Comparison of ENCODE assay signal across 8 mouse cellular contexts in genomic region chr7:81788536-81788935, GRCm38 (mm10). TPM values are rescaled to one million over a fixed set of nuclear protein-coding genes. Genes with fewer than 3 reads are reported as not detected.
DNase-seq lines count a peak whose midpoint lies in the region; ATAC-seq and TF ChIP-seq lines count a peak whose summit lies in the region.

No protein-coding gene starts in this region.

- no peak for TF ChIP-seq CTCF in spleen, adult 2 months (IDR thresholded peaks at IDR 0.05; ENCODE audit: extremely low read depth, insufficient read depth, insufficient read length, insufficient replicate concordance)
- TF ChIP-seq CTCF in intestine, postnatal 0 days (IDR thresholded peaks at IDR 0.05; ENCODE audit: low read depth), result no peak

- H3K4me1 ChIP-seq in spleen, adult 2 months (ENCODE audit: control insufficient read depth, insufficient read depth, insufficient read length), result no peaks in the 10 kb centered on the region; the same call in 1 of the 2 replicates
- H3K4me1 ChIP-seq in erythroblast, embryonic 14.5 days (ENCODE audit: control insufficient read depth), result peaks cover 21% of the 10 kb centered on the region
- no peaks in the 10 kb centered on the region; the same call in 1 of the 2 replicates for H3K4me1 ChIP-seq in intestine, postnatal 0 days (replicated peaks; ENCODE audit: control insufficient read depth, insufficient read depth, low read length)

- H3K4me2 ChIP-seq in intestine, postnatal 0 days (replicated peaks; ENCODE audit: low read depth), result peak overlapping the region; percentile 90

- peak overlapping the region; percentile 97 for H3K27ac ChIP-seq in spleen, adult 2 months (ENCODE audit: insufficient read depth, low read length)
- H3K27ac ChIP-seq in intestine, postnatal 0 days (ENCODE audit: low read depth, low read length), result peak overlapping the region; percentile 95

- peak overlapping the region; percentile 84 for H3K4me3 ChIP-seq in spleen, adult 2 months (ENCODE audit: extremely low read depth, insufficient read depth, insufficient read length)
- H3K4me3 ChIP-seq in erythroblast, embryonic 14.5 days (replicated peaks), result peak overlapping the region; percentile 90
- H3K4me3 ChIP-seq in intestine, postnatal 0 days (ENCODE audit: low read depth, low read length), result peak overlapping the region; percentile 59

- peak; percentile 37 for DNase-seq in CD4-positive, CD25-positive, alpha-beta regulatory T cell, adult 2 months (ENCODE audit: low read depth, low spot score)
- DNase-seq in spleen, adult 2 months (ENCODE audit: low read depth in 1 of 2, low spot score in 2 of 2), result no peak
- no peak for DNase-seq in spleen, postnatal 36 days (ENCODE audit: low spot score in 2 of 2)
- DNase-seq in T-cell, adult 2 months (ENCODE audit: low spot score), result no peak

- no peak for ATAC-seq in CD4-positive, CD25-positive, alpha-beta regulatory T cell, adult 4 months
- ATAC-seq in intestine, postnatal 0 days, result no peak
- ATAC-seq in megakaryocyte-erythroid progenitor cell, adult 5-6 weeks (replicated peaks; ENCODE audit: low FRiP score, low TSS enrichment, poor library complexity, severe bottlenecking), result peak; percentile 39

- 4% methylated on average over 5 of the region's 5 CpGs for WGBS in spleen, adult 2 months
- 1% methylated on average over 5 of the region's 5 CpGs for WGBS in intestine, postnatal 0 days

- TF ChIP-seq POLR2A in spleen, adult 2 months (IDR thresholded peaks at IDR 0.05; ENCODE audit: low read depth, low read length), result no peak

- H3K9me3 ChIP-seq in erythroblast, embryonic 14.5 days (ENCODE audit: control insufficient read depth, low read length), result no peaks in the 10 kb centered on the region
- no peaks in the 10 kb centered on the region for H3K9me3 ChIP-seq in intestine, postnatal 0 days (ENCODE audit: control insufficient read depth)

- peak overlapping the region; percentile 57 for H3K9ac ChIP-seq in intestine, postnatal 0 days (ENCODE audit: low read depth, low read length)

- H3K36me3 ChIP-seq in spleen, adult 2 months (ENCODE audit: control insufficient read depth, insufficient read depth, low read length), result peaks cover 2% of the 10 kb centered on the region
- H3K36me3 ChIP-seq in erythroblast, embryonic 14.5 days (ENCODE audit: control insufficient read depth), result peaks cover 28% of the 10 kb centered on the region
- peaks cover 9% of the 10 kb centered on the region for H3K36me3 ChIP-seq in intestine, postnatal 0 days (ENCODE audit: control insufficient read depth, insufficient read depth)

- H3K27me3 ChIP-seq in spleen, adult 2 months (ENCODE audit: control insufficient read depth, insufficient read depth, low read length), result no peaks in the 10 kb centered on the region
- H3K27me3 ChIP-seq in erythroblast, embryonic 14.5 days (ENCODE audit: control insufficient read depth), result no peaks in the 10 kb centered on the region
- H3K27me3 ChIP-seq in intestine, postnatal 0 days (replicated peaks; ENCODE audit: control insufficient read depth, insufficient read depth, low read length), result no peaks in the 10 kb centered on the region

RNA-seq across cellular contexts. Expression of gene 3110040N11Rik, which starts 0.7 kb away (rescaled TPM):
- 10 to 100 TPM; 63.4 to 65.7 TPM for polyA plus RNA-seq in CD4-positive, CD25-positive, alpha-beta regulatory T cell, adult 4 months (2017; shearing (Covaris generic))
- polyA plus RNA-seq in spleen, adult 2 months (2012; rRNA removed), result 14.0 and 16.9 TPM in 2 replicates
- polyA plus RNA-seq in erythroblast, embryonic 14.5 days (2012), result 0.50 and 1.6 TPM in 2 replicates
- polyA plus RNA-seq in intestine, postnatal 0 days (2015; fragmentation: Nextera tagmentation; extraction: Ambion mirVana), result 48.9 and 49.8 TPM in 2 replicates
- total RNA-seq in megakaryocyte-erythroid progenitor cell, adult 5-6 weeks (2014; fragmentation: Nextera tagmentation), result 45.5 and 46.0 TPM in 2 replicates
- total RNA-seq in megakaryocyte-erythroid progenitor cell, adult 5-6 weeks (2017), result 67.5 and 133 TPM in 2 replicates

RNA-seq across cellular contexts. Expression of gene Ramac, which starts 25.8 kb away (rescaled TPM):
- polyA plus RNA-seq in CD4-positive, CD25-positive, alpha-beta regulatory T cell, adult 4 months (2017; shearing (Covaris generic)), result 100 to 1,000 TPM; 154 to 162 TPM
- polyA plus RNA-seq in spleen, adult 2 months (2012; rRNA removed), result 3.4 and 4.1 TPM in 2 replicates
- 1.7 and 2.3 TPM in 2 replicates for polyA plus RNA-seq in erythroblast, embryonic 14.5 days (2012)
- 117 and 118 TPM in 2 replicates for polyA plus RNA-seq in intestine, postnatal 0 days (2015; fragmentation: Nextera tagmentation; extraction: Ambion mirVana)
- 52.4 and 55.1 TPM in 2 replicates for total RNA-seq in megakaryocyte-erythroid progenitor cell, adult 5-6 weeks (2014; fragmentation: Nextera tagmentation)
- 73.6 and 96.6 TPM in 2 replicates for total RNA-seq in megakaryocyte-erythroid progenitor cell, adult 5-6 weeks (2017)

RNA-seq across cellular contexts. Expression of gene Btbd1, which starts 40.7 kb away (rescaled TPM):
- polyA plus RNA-seq in CD4-positive, CD25-positive, alpha-beta regulatory T cell, adult 4 months (2017; shearing (Covaris generic)), result 10 to 100 TPM; 16.3 to 19.1 TPM
- 12.4 and 18.7 TPM in 2 replicates for polyA plus RNA-seq in spleen, adult 2 months (2012; rRNA removed)
- polyA plus RNA-seq in erythroblast, embryonic 14.5 days (2012), result 0.44 and 0.58 TPM in 2 replicates
- polyA plus RNA-seq in intestine, postnatal 0 days (2015; fragmentation: Nextera tagmentation; extraction: Ambion mirVana), result 41.0 and 42.7 TPM in 2 replicates
- 52.4 and 59.3 TPM in 2 replicates for total RNA-seq in megakaryocyte-erythroid progenitor cell, adult 5-6 weeks (2014; fragmentation: Nextera tagmentation)
- 114 and 118 TPM in 2 replicates for total RNA-seq in megakaryocyte-erythroid progenitor cell, adult 5-6 weeks (2017)

Comparison
In these comparisons a context has a peak if more than half of its experiments do, and no peak if none do; other contexts are left out.
1. RNA of gene Ramac, which starts 25.8 kb away (polyA plus RNA-seq): 154 to 162 TPM in CD4-positive, CD25-positive, alpha-beta regulatory T cell, adult 4 months and 117 to 118 TPM in intestine, postnatal 0 days; 3.4 to 4.1 TPM in spleen, adult 2 months and 1.7 to 2.3 TPM in erythroblast, embryonic 14.5 days; every median in the first group is over 10 times any median in the second.
2. Peak in every context shown above with its lines, with median percentiles within 50 percentile points of each other: H3K4me3 ChIP-seq.